Mouse (Mus musculus) stomach, postnatal 0 days (tissue): Measurements from ENCODE around the gene Cacna1i. TPM values are rescaled to one million over a fixed set of nuclear protein-coding genes. Genes with fewer than 3 reads are reported as not detected.

Experiments used
- ATAC-seq: fragments of 200-750 bp; cut with Nextera tagmentation; 2 replicates; pipeline ENCODE4 v1.8.0; 2017; ENCODE audit not compliant: low FRiP score, low TSS enrichment
- DNase-seq: peaks from one replicate; pipeline ENCODE4 v3.0.0-alpha.2; 2016; ENCODE audit warnings: low spot score
- H3K27ac ChIP-seq: fragments of 300-500 bp; sonication (generic); replicated peaks from 2 replicates; pipeline ENCODE4 v1.5.1; 2014; ENCODE audit warnings: mild to moderate bottlenecking, control low read depth
- H3K27me3 ChIP-seq: fragments of 300-500 bp; sonication (generic); 2 replicates; pipeline ENCODE4 v1.6.1; 2014; ENCODE audit warnings: low read length; ENCODE audit not compliant: control insufficient read depth, insufficient read depth
- H3K36me3 ChIP-seq: fragments of 300-500 bp; sonication (generic); 2 replicates; pipeline ENCODE4 v1.6.1; 2014; ENCODE audit warnings: low read length, mixed read lengths; ENCODE audit not compliant: control insufficient read depth, insufficient read depth
- H3K4me1 ChIP-seq: fragments of 300-500 bp; sonication (generic); replicated peaks from 2 replicates; pipeline ENCODE4 v1.6.1; 2014; ENCODE audit warnings: antibody characterized with exemption; ENCODE audit not compliant: control insufficient read depth, insufficient read depth
- H3K4me2 ChIP-seq: fragments of 300-500 bp; sonication (generic); replicated peaks from 2 replicates; pipeline ENCODE4 v1.6.1; 2014; ENCODE audit warnings: low read depth, mild to moderate bottlenecking, control low read depth, moderate library complexity
- H3K4me3 ChIP-seq: fragments of 300-500 bp; sonication (generic); 2 replicates; pipeline ENCODE4 v1.5.1; 2014; ENCODE audit warnings: low read depth, low read length, control low read depth
- H3K9ac ChIP-seq: fragments of 300-500 bp; sonication (generic); 2 replicates; pipeline ENCODE4 v1.6.1; 2014; ENCODE audit warnings: mild to moderate bottlenecking, low read length, control low read depth, mixed read lengths
- H3K9me3 ChIP-seq: fragments of 300-500 bp; sonication (generic); 2 replicates; pipeline ENCODE4 v1.6.1; 2016; ENCODE audit warnings: low read length; ENCODE audit not compliant: control insufficient read depth
- CTCF ChIP-seq: IDR thresholded peaks from 2 replicates; pipeline ENCODE4 v1.5.1; 2016; ENCODE audit warnings: antibody characterized with exemption, low read depth, mild to moderate bottlenecking, moderate library complexity
- EP300 ChIP-seq: optimal IDR thresholded peaks from 2 replicates; pipeline ENCODE3; 2016; ENCODE audit warnings: antibody characterized with exemption
- WGBS: fragments of 180-500 bp; shearing (Covaris S2); extraction: QIAGEN DNeasy Blood & Tissue Kit; methylation state at CpG from one replicate; pipeline ENCODE4 v1.1.7; 2014; 5-methylcytosine and 5-hydroxymethylcytosine counted together
- polyA plus RNA-seq: library from polyadenylated mRNA; unstranded; fragments of >200 nt; fragmentation: Nextera tagmentation; extraction: Ambion mirVana; gene quantifications from 2 replicates; pipeline ENCODE4 v1.2.1, GENCODE M21; 2015

Gene Cacna1i
- polyA plus RNA-seq, 1 experiment from 2014 or later: not detected

DNA sequence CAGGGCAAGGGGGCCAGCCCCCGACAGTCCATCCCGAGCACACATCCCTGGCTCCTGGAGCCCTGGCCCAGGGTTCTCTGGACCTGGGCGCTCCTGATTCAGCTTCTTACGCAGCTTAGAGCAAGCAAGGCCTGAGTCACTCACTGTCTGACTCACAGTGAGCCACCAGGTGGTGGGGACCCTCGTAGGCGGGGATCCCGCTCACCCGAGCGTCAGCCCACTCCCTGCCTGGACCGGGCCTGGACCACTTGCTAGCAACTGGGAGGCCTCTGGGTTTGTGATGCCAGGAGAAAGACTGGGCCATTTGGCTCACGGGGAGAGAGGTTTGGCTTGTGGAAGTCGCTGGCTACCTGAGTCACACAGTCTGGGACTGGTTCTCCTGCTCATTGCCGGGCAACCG is 16.7 kb downstream of the Cacna1i start:
- H3K27me3 ChIP-seq: no peaks in the 10 kb centered on the region
- H3K27ac ChIP-seq: no peak overlapping the region
- DNase-seq: no peak
- ATAC-seq: no peak
- no peaks in the 10 kb centered on the region for H3K9me3 ChIP-seq
- H3K4me1 ChIP-seq: no peaks in the 10 kb centered on the region
- no peak overlapping the region for H3K4me2 ChIP-seq
- H3K9ac ChIP-seq: no peak overlapping the region
- 73% methylated on average over 14 of the region's 14 CpGs for WGBS
- no peaks in the 10 kb centered on the region for H3K36me3 ChIP-seq
- TF ChIP-seq CTCF: no peak
- TF ChIP-seq EP300: no peak
- no peak overlapping the region for H3K4me3 ChIP-seq

DNA sequence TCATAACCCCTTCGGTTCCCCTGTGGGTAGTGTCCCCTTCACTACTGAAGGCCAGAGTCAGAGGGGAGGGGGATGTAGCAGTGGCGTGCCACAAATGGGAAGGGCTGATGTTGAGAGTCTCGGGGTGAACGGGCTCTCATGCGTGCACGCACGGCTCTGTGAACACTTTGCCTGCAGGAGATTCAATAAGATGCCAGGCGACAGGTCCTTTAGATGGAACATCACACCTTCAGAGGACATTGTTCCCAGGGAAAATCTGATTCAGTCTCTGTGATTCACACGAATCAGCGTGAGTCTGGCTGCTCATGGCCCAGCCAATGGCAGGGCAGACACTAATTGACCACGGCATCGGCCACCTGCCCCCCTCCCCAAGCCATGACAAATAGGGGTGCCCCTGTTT is 17.1 kb downstream of the Cacna1i start:
- H3K9me3 ChIP-seq: no peaks in the 10 kb centered on the region
- H3K4me2 ChIP-seq: no peak overlapping the region
- no peak overlapping the region for H3K4me3 ChIP-seq
- H3K36me3 ChIP-seq: no peaks in the 10 kb centered on the region
- H3K9ac ChIP-seq: no peak overlapping the region
- TF ChIP-seq EP300: no peak
- WGBS: 87% methylated on average over 12 of the region's 12 CpGs
- no peaks in the 10 kb centered on the region for H3K4me1 ChIP-seq
- H3K27me3 ChIP-seq: no peaks in the 10 kb centered on the region
- H3K27ac ChIP-seq: no peak overlapping the region
- ATAC-seq (no peak), DNase-seq (no peak)

DNA sequence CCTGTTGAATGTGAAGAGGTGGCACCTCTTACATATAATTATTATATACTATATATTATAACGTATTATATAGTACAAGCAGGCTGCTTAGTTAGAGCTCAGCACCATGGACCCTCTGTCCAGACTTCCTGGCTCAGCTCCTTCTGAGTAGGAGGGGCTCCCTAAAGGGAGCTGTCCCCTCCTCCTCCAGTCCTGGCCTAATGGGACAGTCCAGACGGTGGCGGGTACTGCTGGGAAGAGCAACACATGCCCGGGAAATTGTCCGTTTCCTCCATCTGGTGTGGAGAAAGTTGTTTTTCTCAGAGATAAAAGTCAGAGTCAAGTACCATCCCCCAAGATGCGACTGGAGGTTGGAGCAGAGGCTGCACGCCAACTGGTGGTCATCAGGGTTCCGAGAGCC is 19.1 kb downstream of the Cacna1i start:
- TF ChIP-seq EP300 (no peak), CTCF (no peak)
- ATAC-seq (no peak), DNase-seq (no peak)

DNA sequence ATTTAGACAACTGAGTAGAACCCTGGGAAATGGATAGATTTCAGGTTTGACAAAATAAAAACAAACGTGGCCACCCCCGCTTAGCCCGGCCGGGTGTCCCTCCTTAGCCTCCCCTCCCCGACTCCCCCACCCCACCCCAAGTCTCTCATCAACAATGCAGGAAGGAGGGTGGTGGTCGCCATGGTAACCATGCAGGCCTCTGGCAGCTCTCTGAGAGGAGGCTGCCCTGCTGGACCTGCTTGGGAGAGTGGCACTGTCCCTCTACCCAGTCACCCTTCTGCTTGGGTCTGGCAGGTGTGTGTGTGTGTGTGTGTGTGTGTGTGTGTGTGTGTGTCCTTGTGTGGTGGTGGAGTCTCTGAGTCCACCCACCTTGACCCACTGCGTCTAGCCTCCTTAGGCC is 27.7 kb downstream of the Cacna1i start:
- TF ChIP-seq CTCF (no peak), EP300 (no peak)
- Histone ChIP-seq H3K9me3 (no peaks in the 10 kb centered on the region), H3K4me1 (no peaks in the 10 kb centered on the region), H3K4me2 (no peak overlapping the region), H3K9ac (no peak overlapping the region), H3K4me3 (no peak overlapping the region), H3K27me3 (no peaks in the 10 kb centered on the region), H3K27ac (no peak overlapping the region), H3K36me3 (no peaks in the 10 kb centered on the region)
- DNase-seq (no peak), ATAC-seq (no peak)
- WGBS: 28% methylated on average over 7 of the region's 7 CpGs

More for the DNA sequence above, 19.1 kb downstream of the Cacna1i start:
- Histone ChIP-seq H3K9me3 (no peaks in the 10 kb centered on the region), H3K4me2 (no peak overlapping the region), H3K36me3 (no peaks in the 10 kb centered on the region), H3K4me1 (no peaks in the 10 kb centered on the region), H3K4me3 (no peak overlapping the region), H3K27ac (no peak overlapping the region), H3K27me3 (no peaks in the 10 kb centered on the region), H3K9ac (no peak overlapping the region)
- WGBS: 51% methylated on average over 8 of the region's 8 CpGs

DNA sequence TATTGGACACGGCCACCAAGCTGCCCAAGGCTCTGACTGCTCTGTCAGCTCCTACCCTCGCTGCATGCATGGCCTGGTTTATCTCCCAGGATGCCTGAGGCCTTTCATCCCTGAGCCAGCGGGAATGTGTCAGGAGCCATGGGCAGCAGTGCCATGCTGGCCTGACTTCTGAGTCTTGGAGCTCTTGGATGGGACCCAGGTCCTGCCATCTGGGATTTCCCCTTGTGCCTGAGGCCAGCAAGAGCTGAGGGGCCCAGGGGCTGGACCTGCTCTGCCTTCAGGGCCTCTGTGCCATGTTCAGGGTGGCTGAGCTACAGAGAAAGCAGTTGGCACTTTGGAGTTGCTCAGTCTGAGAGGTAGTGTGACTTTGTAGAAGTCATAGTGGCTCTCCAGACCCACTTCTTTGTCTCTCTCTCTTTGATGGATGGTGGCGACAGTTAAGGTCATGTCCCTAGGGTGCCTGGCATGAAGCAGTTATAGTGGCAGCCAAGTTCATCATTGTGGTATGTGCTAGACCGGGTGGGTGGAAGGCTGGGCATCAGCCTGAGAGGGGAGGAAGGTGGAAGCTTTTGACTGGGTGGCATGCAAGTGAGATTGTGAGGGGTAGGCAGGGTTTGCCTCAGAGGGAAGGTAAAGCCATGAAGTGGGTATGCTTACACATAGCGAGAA is 30.1 kb downstream of the Cacna1i start:
- no peaks in the 10 kb centered on the region for H3K36me3 ChIP-seq
- ATAC-seq (no peak), DNase-seq (no peak)
- 84% methylated on average over 6 of the region's 6 CpGs for WGBS
- no peak overlapping the region for H3K4me2 ChIP-seq
- H3K27ac ChIP-seq: no peak overlapping the region
- no peak overlapping the region for H3K9ac ChIP-seq
- no peaks in the 10 kb centered on the region for H3K9me3 ChIP-seq
- no peak overlapping the region for H3K4me3 ChIP-seq
- TF ChIP-seq EP300 (no peak), CTCF (no peak)
- H3K4me1 ChIP-seq: no peaks in the 10 kb centered on the region
- no peaks in the 10 kb centered on the region for H3K27me3 ChIP-seq

DNA sequence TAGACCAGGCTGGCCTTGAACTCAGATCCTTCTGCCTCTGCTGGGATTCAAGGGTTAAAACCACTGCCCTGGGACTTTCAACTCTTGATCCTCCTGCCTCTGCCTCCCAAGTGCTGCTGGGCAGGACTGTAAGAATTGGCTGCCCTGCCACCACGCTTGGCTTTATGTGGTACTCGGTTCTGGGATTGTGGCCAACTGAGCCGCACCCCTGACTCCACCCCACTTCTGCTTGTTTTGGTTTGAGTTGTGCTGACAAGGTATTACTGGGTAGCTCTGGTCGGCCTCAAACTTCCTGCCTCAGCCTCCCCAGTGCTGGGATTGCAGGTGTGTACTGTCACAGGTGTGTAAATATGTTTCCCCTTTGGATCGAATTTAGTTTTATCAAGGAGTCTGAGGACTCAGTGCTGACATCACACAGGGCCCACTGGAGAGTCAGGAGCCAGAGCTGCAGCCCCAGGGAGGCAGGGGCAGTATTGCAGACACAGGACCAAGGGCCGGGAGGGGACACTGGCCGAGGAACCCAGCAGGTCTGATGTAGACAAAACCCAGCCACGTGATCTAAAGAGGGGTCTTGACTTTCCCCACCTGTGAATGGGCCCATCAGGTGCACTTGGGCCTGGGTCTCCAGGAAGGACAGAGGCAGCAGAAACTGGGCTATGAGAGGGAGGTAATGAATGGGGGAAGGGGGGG is 30.9 kb downstream of the Cacna1i start:
- WGBS: 47% methylated on average over 8 of the region's 8 CpGs
- ATAC-seq: no peak
- H3K4me3 ChIP-seq: no peak overlapping the region

More for the DNA sequence above, 30.9 kb downstream of the Cacna1i start:
- TF ChIP-seq EP300: no peak
- TF ChIP-seq CTCF: no peak
- Histone ChIP-seq H3K27ac (no peak overlapping the region), H3K4me1 (no peaks in the 10 kb centered on the region), H3K9ac (no peak overlapping the region), H3K36me3 (no peaks in the 10 kb centered on the region), H3K9me3 (no peaks in the 10 kb centered on the region), H3K27me3 (no peaks in the 10 kb centered on the region), H3K4me2 (no peak overlapping the region)
- peak; percentile 40 for DNase-seq
